ENCODE assay signal across 19 mouse cellular contexts in the genomic region with DNA sequence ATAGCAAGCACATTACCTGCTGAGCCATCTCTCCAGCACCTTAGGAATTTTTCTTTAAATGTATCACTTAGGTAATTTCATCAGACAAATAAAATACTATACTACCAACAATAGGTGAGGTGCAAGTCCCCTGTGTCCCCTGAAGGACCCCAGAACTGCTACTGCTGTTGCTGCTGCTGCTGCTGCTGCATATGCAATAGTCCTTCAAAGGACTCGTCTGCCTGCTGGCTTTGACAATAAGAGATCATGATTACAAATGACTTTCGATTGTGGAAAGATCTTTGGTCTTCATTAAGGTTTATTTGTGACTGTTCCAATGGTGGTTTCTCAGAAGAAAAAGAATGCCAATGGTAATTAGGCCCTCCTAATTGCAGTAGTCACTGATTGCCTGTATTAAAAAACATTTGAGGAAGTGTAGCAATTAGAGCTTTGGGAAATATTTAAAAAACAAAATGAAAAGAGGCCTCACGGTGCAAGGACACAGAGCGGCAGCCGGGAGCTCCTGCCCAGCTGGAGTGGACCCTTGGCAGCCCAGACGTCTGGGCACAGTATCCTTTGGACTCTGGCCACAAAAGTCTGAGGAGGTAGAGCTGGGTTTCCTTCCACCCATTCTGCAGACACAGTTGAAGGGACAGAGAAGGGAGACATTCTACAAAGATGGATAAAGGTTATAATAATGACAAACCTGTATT.
DNase-seq lines count a peak whose midpoint lies in the region; ATAC-seq and TF ChIP-seq lines count a peak whose summit lies in the region.
"Had no signal": no experiment of that assay in that cellular context is flagged by ENCODE, and none has a peak within 500 bp of the region (broad histone marks: within the 10 kb centered on the region; RNA-seq: fewer than 3 reads in every experiment).

No protein-coding gene starts in this region.

- DNase-seq in frontal cortex, adult 2 months (ENCODE audit: extremely low spot score in 1 of 2, low spot score in 1 of 2): no peak
- DNase-seq in lung, postnatal 14 days: peak; percentile 9
- no peak for DNase-seq in lung, postnatal 25 days (ENCODE audit: low spot score)
- DNase-seq in forebrain, postnatal 0 days: no peak
- DNase-seq in kidney, postnatal 25 days: peak; percentile 61 to 71
- DNase-seq in c-Kit-positive CD71-positive TER-119-positive erythroid progenitor cells, embryonic 14.5 days (ENCODE audit: low spot score): no peak
- DNase-seq: adrenal gland, postnatal 10 days; gastrocnemius, postnatal 25 days; heart, postnatal 4 days; lung, postnatal 10 days had no signal

- H3K36me3 ChIP-seq in forebrain, postnatal 0 days (ENCODE audit: insufficient read depth): no peaks in the 10 kb centered on the region
- H3K36me3 ChIP-seq: embryonic facial prominence, embryonic 13.5 days; G1E; heart, embryonic 12.5 days; limb, embryonic 12.5 days had no signal

- H3K27ac ChIP-seq in forebrain, postnatal 0 days (ENCODE audit: low read depth, low read length): no peak overlapping the region
- H3K27ac ChIP-seq: embryonic facial prominence, embryonic 13.5 days; limb, embryonic 12.5 days; liver, embryonic 14.5 days had no signal

- H3K9me3 ChIP-seq in forebrain, postnatal 0 days (ENCODE audit: low read length): no peaks in the 10 kb centered on the region
- H3K9me3 ChIP-seq: embryonic facial prominence, embryonic 13.5 days; heart, embryonic 12.5 days; limb, embryonic 12.5 days had no signal

- ATAC-seq in frontal cortex, adult (ENCODE audit: low TSS enrichment): 0 out of 2 replicates have a peak, but pooled peaks have one; percentile 50
- ATAC-seq in forebrain, postnatal 0 days: peak; percentile 60
- ATAC-seq: inflammation-experienced regulatory T-cells, adult 6 months had no signal

- no peak for TF ChIP-seq CTCF in forebrain, postnatal 0 days (IDR thresholded peaks at IDR 0.05; ENCODE audit: low read depth)

- H3K4me1 ChIP-seq in forebrain, postnatal 0 days (ENCODE audit: insufficient read depth): no peaks in the 10 kb centered on the region
- H3K4me1 ChIP-seq: embryonic facial prominence, embryonic 13.5 days; heart, embryonic 12.5 days; limb, embryonic 12.5 days had no signal

- H3K4me2 ChIP-seq in forebrain, postnatal 0 days (ENCODE audit: low read depth): no peak overlapping the region
- H3K4me2 ChIP-seq: embryonic facial prominence, embryonic 13.5 days; heart, embryonic 12.5 days; limb, embryonic 12.5 days; midbrain, embryonic 11.5 days had no signal

- H3K9ac ChIP-seq in forebrain, postnatal 0 days: no peak overlapping the region
- H3K9ac ChIP-seq: embryonic facial prominence, embryonic 13.5 days; heart, embryonic 12.5 days; limb, embryonic 12.5 days; liver, embryonic 14.5 days had no signal

- WGBS in forebrain, postnatal 0 days: 7% methylated on average over 6 of the region's 6 CpGs

- H3K27me3 ChIP-seq in forebrain, postnatal 0 days (ENCODE audit: insufficient read depth, low read length): no peaks in the 10 kb centered on the region
- H3K27me3 ChIP-seq: embryonic facial prominence, embryonic 13.5 days; heart, embryonic 12.5 days; limb, embryonic 12.5 days had no signal

- H3K4me3 ChIP-seq in forebrain, postnatal 0 days (ENCODE audit: low read depth, low read length): no peak overlapping the region
- H3K4me3 ChIP-seq: embryonic facial prominence, embryonic 13.5 days; heart, embryonic 12.5 days; layer of hippocampus, adult 2 months; limb, embryonic 12.5 days had no signal

Comparison
In these comparisons a context has a peak if more than half of its experiments do, and no peak if none do; other contexts are left out.
1. DNase-seq: peak in lung, postnatal 14 days (single experiment) and kidney, postnatal 25 days (2 of 2); none in frontal cortex, adult 2 months (0 of 2), lung, postnatal 25 days (single experiment), forebrain, postnatal 0 days (single experiment) and c-Kit-positive CD71-positive TER-119-positive erythroid progenitor cells, embryonic 14.5 days (single experiment).